Mouse (Mus musculus) naive thymus-derived CD4-positive, alpha-beta T cell, adult 2 months (primary cell): ENCODE measurements at regions not wholly inside any gene's neighbourhood (a gene's known extent, or its start where the extent isn't known, plus 50 kb on each side); places are given as distances from the start of the nearest gene placed in this dataset.
A peak's percentile ranks its signal among the peaks of the same experiment; 100 is the strongest.

Experiments used
- DNase-seq: peaks from one replicate; pipeline ENCODE4 v3.0.0-alpha.2; 2011; ENCODE audit warnings: low read depth

DNA sequence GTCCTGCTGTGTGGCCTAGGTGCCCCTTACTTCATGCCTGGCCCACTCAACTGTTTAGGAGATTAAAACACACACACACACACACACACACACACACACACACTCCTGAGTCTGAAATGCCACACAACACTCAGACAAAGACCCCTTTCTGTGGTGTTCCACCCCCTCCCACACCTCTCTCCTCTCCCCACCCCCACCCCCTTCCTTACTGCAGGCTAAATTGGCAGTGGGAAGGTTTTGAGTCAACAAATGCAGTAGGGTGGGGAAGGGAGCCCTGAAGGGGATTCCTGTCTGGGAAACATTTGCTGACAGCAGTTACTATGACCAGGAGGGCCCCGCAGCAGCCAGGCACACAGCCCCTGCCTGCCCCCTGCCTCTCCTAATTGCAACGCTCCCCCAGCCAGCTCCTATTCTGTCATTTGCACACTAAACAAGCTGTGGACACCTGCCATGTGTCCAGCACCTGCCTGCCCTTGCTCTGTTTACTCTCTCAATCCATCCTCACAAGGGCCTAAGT is 69.5 kb downstream of the Ephb3 start:
- no peak for DNase-seq

DNA sequence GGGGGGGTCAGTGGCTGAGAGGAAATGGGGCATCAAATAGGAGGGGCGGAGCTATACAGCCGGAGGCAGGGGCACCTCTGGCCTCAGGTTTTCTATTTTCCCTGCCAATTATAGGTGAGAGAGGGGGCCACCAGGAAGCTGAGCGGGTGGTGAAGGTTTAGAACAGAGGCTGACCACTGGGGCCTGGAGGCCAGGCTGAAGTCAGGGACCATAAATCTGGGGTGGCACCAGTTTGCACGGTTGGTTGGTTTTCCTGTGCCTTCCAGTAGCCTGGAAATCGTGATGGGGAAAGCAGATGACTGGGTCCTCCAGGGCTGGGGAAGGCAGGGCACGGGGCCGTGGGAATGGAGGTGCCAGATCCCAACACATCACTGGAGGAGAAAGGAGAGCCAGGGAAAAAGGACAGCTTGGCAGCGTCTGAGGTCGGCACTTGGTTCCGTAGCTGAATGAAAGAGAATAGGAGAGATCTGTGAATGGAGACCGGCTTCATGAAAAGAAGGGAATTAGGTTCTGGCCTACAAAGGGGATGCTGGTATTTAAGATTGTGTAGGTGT is 73.3 kb downstream of the Ephb3 start:
- no peak for DNase-seq

DNA sequence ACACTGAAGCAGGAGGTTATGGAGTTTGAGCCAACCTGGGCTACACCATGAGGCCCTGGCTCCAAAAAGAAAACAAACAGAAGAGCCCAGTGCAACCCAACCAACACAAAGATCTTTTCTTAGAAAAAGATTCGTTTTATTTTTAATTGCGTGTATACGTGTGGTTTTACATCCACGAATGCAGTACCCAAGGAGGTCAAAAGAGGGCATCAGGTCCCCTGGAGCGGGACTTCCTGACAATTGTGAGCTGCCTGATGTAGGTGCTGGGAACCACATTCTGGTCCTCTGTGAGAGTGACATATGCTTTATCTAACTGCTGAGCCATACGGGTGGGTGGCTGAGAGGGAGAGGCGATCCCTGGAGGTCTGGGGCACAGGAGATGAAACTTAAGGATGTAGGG is 73.8 kb downstream of the Ephb3 start:
- DNase-seq: no peak

DNA sequence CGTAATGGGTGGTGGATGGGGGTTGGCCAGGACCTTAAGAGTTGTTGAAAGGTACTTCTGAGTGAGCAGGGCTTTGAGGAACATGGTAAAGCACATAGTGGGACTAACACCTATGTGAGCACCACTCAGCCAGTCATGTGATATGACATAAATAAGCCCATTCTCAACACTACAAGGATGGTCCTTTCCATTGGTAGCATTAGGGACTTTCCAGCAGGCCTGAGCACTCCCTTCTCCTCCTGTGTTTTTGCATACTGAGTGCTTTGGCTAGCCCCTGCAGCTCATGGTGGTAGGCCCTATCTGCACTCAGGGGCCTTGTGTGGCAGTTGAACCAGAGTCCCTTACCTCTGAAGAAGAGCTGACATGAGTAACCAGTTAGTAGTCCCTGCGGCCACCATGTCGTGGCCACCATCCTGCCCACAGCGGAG is 75.7 kb downstream of the Ephb3 start:
- no peak for DNase-seq

DNA sequence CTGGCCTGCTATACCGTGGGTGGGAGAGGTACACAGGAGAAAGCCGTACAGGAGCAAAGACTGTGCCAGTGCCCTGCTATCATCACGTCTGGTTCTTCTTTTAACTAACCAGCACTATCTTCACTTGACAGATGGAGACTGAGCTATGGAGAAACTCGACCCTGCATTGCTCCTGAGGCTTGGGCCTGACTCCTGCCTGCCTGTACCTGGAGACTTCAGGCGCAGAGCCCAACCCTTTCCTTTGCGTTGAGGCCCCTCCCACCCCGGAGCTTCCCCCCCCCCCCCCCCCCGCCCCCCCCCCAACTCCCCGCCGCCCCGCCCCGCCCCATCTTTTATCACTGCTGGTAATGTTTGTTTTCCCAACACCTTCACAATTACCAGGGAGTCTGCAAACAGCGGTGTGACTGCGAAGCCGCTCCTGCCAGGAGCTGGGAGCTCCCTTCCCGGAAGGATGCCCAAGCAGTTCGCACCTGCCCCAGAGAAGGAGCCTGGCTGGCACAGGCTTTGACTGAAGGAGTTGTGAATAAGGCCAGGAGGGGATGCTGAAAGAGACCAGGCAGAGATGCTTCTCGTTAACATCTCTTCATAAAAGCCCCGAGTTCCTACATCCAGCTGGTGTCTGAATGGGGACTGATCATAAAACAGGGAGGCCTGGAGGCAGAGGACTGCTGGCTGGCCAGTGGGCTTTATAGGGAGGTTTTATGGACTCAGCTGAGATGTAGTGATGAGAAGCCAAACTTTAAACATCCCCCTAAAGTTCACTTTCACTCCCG is 77.6 kb downstream of the Ephb3 start:
- DNase-seq: no peak

DNA sequence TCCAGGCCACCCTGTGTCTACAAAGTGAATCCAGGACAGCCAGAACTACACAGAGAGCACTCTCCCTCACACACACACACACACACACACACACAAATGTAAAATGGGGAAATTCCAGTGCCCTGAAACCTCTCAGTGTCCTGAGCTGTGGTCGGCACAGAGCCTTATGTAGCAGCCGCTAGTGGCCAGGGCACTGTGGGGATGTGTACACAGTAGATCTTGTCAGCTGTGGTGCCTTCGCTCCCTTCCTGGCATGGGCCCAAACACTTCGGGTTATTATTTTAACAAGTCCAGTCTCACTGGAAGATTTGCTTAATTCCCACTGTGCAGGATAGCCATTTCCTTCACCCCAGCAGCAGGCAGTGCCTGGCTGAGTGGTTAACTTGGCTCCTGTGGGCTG is 81.5 kb downstream of the Ephb3 start:
- DNase-seq: no peak

DNA sequence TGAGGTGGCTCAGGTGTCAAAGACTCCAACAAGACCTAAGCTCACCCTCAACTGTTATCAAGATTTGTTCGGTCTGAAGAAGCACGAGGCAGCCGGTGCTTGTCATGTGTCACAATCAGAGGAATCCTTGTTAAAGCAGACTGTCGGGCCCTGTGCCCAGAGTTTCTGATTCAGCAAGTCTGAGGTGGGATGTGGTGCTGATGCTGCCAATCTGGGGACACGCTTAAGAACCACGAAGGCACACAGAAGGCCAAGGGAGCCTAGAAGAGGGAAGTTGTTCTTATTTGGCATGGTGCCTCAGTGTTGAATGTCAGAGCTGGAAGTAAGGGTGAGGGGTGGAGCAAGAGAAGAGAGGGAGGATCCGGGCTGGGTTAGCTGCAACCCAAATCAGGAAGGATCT is 85.0 kb downstream of the Ephb3 start:
- no peak for DNase-seq

DNA sequence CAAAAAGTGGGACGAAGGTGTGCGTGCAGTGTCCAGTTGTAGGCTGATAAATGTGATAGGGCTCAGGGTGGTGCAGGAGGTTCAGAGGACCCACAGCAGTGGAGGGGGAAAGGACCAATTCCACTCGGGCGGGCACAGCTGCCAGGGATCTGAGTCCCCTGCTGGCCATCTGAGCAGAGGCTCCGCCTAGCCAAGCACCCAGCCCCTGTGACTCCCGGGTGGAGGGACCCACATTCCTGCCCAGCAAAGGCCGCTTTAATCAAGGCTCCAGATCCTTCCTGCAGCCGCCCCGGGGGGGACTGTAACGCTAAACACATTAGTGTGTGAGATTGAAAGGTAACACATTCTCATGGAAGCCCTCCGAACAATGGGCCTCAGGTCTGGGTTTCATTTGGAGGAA is 88.5 kb downstream of the Ephb3 start:
- no peak for DNase-seq

DNA sequence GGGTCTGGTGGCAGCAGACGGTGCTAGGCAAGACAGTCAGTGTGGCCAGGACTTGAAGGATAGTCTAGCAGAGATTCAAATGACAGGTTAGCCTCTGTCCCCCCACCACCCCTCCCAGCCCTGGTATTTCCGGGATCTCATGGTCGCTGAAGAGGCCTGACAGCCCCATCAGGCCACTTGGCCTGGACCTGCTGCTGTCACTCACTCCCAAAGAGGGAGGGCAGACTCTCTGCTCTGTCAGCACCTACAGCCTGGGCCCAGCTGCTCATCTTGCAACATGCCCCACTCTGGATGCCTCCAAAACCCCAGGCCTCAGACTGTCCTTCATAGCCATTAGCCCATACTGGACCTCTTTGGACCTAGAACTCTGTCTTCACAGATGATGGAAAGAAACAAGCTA is 89.0 kb downstream of the Ephb3 start:
- no peak for DNase-seq

DNA sequence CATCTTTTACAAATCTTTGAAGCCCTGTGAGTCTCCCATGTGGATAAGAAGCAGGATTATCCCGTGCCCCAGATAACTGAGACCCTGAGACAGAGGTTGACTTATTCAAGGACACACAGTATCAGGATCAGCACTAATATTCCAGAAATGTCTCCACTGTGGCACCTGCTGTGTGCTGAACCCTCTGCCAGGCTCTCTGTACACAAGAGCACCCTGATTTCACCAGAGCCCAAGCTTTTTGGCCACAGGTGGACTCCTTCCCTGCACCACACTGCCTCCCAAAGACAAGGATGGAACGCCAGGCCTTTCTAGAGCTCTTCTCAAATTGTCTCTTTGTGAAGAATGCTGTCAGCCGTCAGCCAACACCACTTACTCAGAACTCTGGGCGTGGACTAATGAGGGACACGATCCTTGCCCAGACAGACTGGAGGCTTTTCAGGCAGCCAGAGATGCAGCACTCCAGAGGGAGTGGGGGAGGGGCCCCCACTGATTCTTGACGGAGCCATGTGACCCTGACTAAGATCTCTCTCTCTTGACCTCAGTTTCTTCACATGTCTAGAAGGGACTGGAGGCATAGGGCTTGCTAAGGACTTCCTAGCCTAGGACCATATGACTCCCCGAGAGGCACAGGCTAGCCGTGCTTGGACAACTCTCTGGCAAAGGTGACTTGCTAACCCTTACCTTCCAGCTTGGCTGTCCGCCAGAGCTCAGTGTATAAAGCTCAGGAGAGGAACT is 90.3 kb downstream of the Ephb3 start:
- DNase-seq: no peak

DNA sequence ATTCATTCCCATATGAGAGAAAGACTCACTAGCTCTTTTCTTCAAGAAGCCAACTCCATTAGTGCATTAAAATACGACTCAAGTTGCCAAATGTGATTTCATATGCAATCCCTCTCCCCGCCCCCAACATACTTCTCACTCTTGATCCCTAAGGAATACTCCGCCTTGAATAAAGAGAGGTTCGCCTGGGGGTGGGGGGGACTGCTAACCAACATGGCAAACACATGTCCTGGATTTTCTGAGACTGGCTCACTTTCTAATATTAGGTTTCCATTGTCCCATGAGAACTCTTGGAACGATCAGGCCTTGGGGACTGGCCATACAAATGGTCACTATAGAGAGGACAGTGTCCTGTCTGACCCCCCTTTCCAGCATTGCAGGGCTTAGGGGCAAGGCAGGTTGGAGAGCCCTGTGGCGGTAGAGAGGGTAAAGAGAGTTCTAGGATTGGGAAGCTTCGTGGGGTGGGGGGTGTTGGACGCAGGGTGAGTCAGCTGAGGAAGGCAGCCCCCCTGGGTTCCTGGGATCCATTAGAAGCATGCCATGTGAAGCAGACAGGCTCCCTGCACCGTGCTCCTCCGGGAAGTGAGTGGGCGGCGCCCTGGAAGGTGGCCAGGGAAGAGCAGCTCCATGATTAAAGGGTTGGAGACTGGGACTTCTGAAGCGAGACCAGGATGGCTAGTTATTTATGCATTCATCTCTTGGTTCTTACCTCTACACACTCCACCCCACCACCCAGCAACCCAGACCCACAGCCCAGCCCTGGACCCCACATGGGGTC is 91.6 kb downstream of the Ephb3 start:
- DNase-seq: no peak

DNA sequence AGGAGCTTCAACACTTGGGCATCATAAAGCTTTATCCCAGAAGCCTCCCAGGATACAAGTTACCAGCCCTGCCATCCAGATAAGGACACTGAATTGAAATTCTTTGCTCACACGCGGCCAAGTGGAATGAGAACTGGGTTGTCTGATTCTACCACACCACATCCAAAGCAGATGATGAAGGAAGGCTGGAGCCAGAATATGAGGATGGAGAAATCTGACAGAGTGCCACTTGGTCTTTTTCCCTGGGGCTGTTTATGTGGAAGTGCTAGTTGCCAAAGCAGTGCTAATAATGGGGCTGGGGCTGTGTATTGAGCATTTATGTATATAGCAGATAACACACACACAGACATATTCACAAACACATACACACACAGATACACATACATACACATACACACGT is 92.2 kb downstream of the Ephb3 start:
- DNase-seq: no peak

DNA sequence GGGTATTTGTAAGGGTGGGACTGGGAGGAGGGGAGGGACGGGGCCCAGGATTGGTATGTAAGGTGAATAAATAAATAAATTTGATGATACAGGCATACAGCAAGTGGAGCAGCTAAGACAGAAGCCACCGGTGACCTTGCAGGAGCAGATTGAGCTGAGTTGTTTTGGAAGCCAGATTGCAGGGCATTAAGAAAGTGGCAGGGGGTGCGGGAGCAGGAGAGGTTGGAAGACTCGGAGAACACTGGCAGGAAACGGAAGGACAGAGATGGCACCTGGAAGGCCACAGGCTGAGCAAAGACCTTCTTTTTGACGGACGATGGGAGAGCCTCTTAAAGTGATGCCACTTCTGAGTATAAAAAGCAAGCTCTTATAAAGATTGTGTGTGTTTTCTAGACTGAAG is 94.3 kb downstream of the Ephb3 start:
- no peak for DNase-seq

DNA sequence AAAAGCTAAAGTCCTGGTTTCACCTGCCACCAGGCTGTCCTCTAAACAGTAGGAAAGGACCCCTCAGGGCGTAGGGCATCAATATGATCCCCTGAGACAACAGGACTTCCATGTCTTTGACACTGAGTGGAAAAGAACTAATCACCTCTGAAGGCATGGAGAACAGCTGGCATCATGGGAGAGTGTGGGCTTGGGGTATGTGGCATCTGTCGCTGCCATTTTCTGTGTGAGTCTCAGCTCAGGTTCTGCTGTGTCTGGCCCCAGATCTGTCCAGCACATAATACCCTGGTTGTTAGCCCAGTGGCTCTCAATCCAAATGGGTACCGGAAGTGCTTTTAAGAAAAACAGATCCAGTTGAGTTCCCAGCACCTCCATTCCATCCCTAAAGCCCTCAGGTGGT is 101.3 kb downstream of the Ephb3 start:
- DNase-seq: no peak

DNA sequence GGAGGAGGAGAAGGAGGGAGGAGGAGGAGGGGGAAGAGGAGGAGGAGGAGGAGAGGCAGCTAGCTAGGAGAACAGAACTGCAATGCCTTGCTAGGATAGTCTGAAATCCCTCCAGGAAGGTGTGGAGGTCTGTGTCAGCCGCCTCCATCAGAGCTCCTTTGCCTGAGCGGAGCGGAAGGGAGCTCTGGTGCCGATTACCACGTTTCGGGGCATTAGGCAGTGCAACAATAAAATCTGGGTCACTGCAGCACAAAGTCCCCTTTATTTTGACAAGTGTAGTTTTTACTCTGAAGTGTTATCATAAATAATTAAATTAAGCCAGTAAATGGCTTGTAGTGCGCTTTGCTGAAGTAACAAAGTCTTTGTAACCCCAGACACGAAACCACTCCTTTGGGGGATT is 104.0 kb downstream of the Ephb3 start:
- DNase-seq: no peak

DNA sequence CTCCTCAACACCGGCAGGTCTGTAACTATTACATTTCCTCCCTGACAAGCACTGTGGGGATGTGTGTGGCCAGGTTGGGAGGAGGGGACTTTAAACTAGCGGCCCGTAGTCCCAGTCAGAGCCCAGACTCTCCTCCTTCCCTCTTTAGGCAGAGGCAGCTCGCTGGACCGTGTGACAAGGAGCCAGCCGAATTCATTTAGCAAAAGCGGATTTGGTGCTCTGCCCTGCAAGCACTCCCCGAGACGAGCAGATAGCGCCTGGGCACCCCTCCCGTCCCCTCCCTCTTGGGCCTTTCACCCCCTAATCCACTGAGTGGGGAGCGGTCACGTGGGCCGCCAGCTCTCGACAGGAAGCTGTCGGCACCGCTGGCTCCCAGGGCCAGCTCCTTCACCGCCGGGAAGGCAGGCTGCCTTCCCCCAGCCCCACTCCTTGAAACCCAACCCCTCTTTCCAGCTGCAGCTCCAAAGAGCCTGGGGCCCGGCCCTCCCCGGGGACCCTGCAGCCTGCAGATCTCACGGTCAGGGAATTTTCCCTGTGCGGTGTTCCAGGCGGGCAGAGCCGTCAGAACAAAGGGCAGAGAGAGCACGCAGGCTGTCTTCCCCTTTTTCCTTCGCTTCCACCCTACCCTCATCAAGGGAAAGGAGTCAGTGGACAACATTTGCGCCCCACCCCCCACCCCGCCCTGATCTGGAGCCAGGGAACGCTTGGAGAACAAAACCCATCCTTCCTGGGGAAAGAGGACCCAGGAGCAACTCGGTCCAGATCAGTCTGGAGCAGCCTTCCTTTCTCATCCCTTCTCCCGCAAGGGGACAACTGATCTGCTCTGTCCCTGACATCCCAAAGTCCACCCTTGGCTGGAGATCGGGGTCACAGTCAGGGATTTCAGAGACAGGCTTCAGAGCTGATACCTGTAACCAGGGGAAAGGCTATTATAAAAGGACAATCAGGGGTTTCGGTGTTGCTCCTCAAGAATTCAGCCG is 106.4 kb downstream of the Ephb3 start:
- DNase-seq: peak; percentile 66

DNA sequence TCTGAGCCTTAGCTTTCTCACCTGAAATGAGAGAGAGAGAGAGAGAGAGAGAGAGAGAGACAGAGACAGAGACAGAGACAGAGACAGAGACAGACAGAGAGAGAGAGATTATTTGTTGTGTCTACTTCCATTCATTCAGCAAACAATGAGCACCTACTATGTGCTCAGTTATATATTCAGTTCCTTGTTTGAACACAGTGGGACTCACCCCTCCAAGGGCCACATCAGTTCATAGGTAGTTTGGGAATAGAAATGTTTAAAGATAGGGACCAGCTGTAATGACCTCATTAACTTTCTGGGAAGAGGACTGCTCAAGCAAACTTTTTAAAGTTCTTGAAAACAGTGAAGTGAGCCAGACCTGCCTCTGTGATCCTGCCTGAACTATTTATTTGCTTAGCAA is 107.2 kb downstream of the Ephb3 start:
- no peak for DNase-seq

DNA sequence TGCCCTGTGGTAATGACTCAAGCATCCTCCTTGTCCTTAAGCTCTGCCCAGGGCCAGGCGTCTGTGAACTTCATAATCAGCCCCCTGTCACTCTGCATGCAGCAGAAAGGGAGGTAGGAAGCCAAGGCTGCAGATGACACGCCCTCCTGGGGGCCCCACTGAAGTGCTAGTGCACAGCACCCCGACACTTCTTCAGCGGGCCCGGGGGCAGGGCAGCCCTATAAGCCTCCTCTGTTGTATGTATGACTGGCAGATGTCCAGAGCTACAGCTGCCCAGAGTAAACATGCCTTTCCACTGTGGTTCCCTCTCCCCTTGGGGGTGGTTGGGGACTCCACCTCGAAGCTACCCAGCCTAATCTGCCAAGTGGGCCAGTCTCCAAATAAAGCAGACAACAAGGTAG is 107.2 kb upstream of the Vps8 start:
- no peak for DNase-seq

DNA sequence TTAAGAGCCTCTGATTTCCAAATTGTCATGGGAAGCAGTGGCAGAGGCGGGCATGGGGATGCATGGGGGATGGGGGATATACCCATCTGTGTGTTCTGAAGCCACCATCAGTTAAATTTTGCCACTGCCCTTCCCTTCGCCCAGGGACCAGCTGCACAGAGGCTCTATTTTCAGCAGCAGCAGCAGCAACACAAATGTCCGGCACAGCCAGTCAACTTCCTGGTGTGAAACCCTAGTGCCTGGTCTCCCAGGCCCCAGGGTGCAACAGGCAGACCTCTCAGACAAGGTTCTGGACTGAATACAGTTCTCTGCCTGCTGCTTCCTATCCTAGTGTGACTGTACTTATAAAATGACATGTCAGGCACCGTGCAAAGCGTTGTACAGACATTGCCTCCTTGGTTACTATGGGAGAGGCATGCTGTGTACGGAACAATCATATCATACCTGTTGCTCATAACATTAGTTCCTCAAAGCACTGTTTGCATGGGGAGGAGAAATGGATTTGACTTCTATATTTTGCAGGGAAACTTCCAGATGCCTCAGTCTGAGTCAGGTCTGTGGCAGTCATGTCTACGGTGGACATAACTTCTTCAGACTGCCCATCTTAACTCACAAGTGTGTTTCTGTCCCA is 104.8 kb upstream of the Vps8 start:
- no peak for DNase-seq

DNA sequence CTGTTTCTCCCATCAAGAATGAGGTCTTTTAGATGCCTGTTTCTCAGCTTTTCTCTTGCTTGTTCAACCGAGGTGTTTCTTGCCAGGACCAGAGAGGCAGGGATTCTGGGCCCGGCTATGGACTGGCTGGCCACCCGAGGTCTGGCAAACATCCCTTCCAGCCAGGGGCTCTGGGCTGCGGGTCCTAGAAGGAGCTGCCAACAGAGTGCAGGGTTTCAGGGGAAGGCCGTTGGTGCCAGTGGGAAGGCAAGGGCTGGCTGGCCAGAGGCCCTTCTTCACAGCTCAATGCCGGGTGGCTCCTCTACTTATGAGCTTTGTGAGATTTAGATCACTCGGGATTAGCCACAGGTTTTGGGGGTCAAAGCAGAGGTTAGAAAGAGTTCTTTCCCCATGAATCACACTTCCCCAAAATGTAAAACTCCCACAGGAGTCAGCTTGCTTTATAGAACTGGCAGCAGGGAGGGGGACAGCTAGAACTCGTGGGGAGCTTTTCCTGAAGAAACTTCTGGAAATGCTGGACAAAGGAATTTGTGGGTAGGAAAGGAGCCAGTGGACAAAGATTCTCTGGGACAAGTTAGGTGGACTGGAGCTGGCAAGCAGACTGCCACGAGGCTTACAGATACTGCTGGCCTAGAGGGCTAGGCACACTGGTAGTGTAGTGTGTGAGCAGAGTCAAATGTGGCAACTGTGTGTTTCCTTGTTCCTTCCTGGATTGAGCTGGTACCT is 104.1 kb upstream of the Vps8 start:
- DNase-seq: no peak
